9 mouse cellular contexts compared by ENCODE assay signal in genomic region chr3:138783859-138784640, GRCm38 (mm10). TPM values are rescaled to one million over a fixed set of nuclear protein-coding genes. Genes with fewer than 3 reads are reported as not detected.
A peak's percentile ranks its signal among the peaks of the same experiment; 100 is the strongest.
DNase-seq lines count a peak whose midpoint lies in the region; ATAC-seq lines count a peak whose summit lies in the region.
"Had no signal": no experiment of that assay in that cellular context is flagged by ENCODE, and none has a peak within 500 bp of the region (broad histone marks: within the 10 kb centered on the region; RNA-seq: fewer than 3 reads in every experiment).

No protein-coding gene starts in this region.

- ATAC-seq in forebrain, embryonic 14.5 days: peak; percentile 68
- no peak for ATAC-seq in forebrain, embryonic 12.5 days (ENCODE audit: low FRiP score)
- ATAC-seq in midbrain, embryonic 14.5 days (ENCODE audit: low FRiP score, low TSS enrichment): 0 out of 2 replicates have a peak, but pooled peaks have one; percentile 28

- 70% methylated on average over 19 of the region's 19 CpGs for WGBS in forebrain, embryonic 14.5 days
- WGBS in forebrain, embryonic 12.5 days: 89% methylated on average over 19 of the region's 19 CpGs
- WGBS in midbrain, embryonic 14.5 days: 90% methylated on average over 19 of the region's 19 CpGs
- 93% methylated on average over 19 of the region's 19 CpGs for WGBS in midbrain, embryonic 10.5 days

- peak overlapping the region; percentile 7; the same call in 1 of the 2 replicates for H3K4me2 ChIP-seq in forebrain, embryonic 14.5 days (ENCODE audit: low read length)
- H3K4me2 ChIP-seq in forebrain, embryonic 12.5 days: no peak overlapping the region
- no peak overlapping the region for H3K4me2 ChIP-seq in midbrain, embryonic 14.5 days (ENCODE audit: low read length)

- no peak overlapping the region for H3K9ac ChIP-seq in forebrain, embryonic 14.5 days (ENCODE audit: low read length)
- no peak overlapping the region for H3K9ac ChIP-seq in forebrain, embryonic 12.5 days
- no peak overlapping the region for H3K9ac ChIP-seq in midbrain, embryonic 14.5 days (replicated peaks; ENCODE audit: low read length)
- H3K9ac ChIP-seq: limb, embryonic 13.5 days had no signal

- H3K27me3 ChIP-seq in forebrain, embryonic 14.5 days (replicated peaks; ENCODE audit: control insufficient read depth, insufficient read depth, low read length): no peaks in the 10 kb centered on the region
- no peaks in the 10 kb centered on the region for H3K27me3 ChIP-seq in forebrain, embryonic 12.5 days
- H3K27me3 ChIP-seq in midbrain, embryonic 14.5 days (ENCODE audit: control insufficient read depth, insufficient read depth, low read length): no peaks in the 10 kb centered on the region
- H3K27me3 ChIP-seq in midbrain, embryonic 10.5 days (ENCODE audit: low read depth, poor library complexity, severe bottlenecking): no peaks in the 10 kb centered on the region
- H3K27me3 ChIP-seq: limb, embryonic 13.5 days had no signal

- no peaks in the 10 kb centered on the region for H3K9me3 ChIP-seq in forebrain, embryonic 14.5 days (replicated peaks; ENCODE audit: control insufficient read depth, low read length)
- H3K9me3 ChIP-seq in forebrain, embryonic 12.5 days: no peaks in the 10 kb centered on the region
- H3K9me3 ChIP-seq in midbrain, embryonic 14.5 days (ENCODE audit: control insufficient read depth, low read length): no peaks in the 10 kb centered on the region
- H3K9me3 ChIP-seq in midbrain, embryonic 10.5 days (replicated peaks): no peaks in the 10 kb centered on the region
- H3K9me3 ChIP-seq: limb, embryonic 13.5 days had no signal

- H3K27ac ChIP-seq in forebrain, embryonic 14.5 days (ENCODE audit: low read depth, low read length): peak overlapping the region; percentile 33; the same call in 1 of the 2 replicates
- H3K27ac ChIP-seq in forebrain, embryonic 12.5 days: no peak overlapping the region
- peak overlapping the region; percentile 45; the same call in 1 of the 2 replicates for H3K27ac ChIP-seq in midbrain, embryonic 14.5 days (replicated peaks; ENCODE audit: low read depth, low read length)
- no peak overlapping the region for H3K27ac ChIP-seq in midbrain, embryonic 10.5 days (replicated peaks)
- H3K27ac ChIP-seq: limb, embryonic 13.5 days had no signal

- no peaks in the 10 kb centered on the region for H3K36me3 ChIP-seq in forebrain, embryonic 14.5 days (ENCODE audit: control insufficient read depth, insufficient read depth, low read length)
- H3K36me3 ChIP-seq in forebrain, embryonic 12.5 days (replicated peaks): no peaks in the 10 kb centered on the region
- H3K36me3 ChIP-seq in midbrain, embryonic 14.5 days (ENCODE audit: control insufficient read depth, insufficient read depth, low read length): no peaks in the 10 kb centered on the region
- H3K36me3 ChIP-seq in midbrain, embryonic 10.5 days: no peaks in the 10 kb centered on the region
- H3K36me3 ChIP-seq: limb, embryonic 13.5 days had no signal

- H3K4me1 ChIP-seq in forebrain, embryonic 14.5 days (ENCODE audit: control insufficient read depth, insufficient read depth, low read length): peaks cover 20% of the 10 kb centered on the region
- peaks cover 42% of the 10 kb centered on the region for H3K4me1 ChIP-seq in forebrain, embryonic 12.5 days
- H3K4me1 ChIP-seq in midbrain, embryonic 14.5 days (ENCODE audit: control insufficient read depth, insufficient read depth, low read length): peaks cover 33% of the 10 kb centered on the region
- H3K4me1 ChIP-seq in midbrain, embryonic 10.5 days: peaks cover 55% of the 10 kb centered on the region

- H3K4me3 ChIP-seq in forebrain, embryonic 14.5 days (ENCODE audit: low read depth, low read length): no peak overlapping the region
- H3K4me3 ChIP-seq in forebrain, embryonic 12.5 days (replicated peaks): no peak overlapping the region
- no peak overlapping the region for H3K4me3 ChIP-seq in midbrain, embryonic 14.5 days (replicated peaks; ENCODE audit: low read depth, low read length)
- no peak overlapping the region for H3K4me3 ChIP-seq in midbrain, embryonic 10.5 days
- H3K4me3 ChIP-seq: limb, embryonic 13.5 days had no signal

- peak; percentile 83 for DNase-seq in forebrain, embryonic 14.5 days (ENCODE audit: low spot score)
- DNase-seq in midbrain, embryonic 14.5 days: no peak
- no peak for DNase-seq in midbrain, embryonic 10.5 days (ENCODE audit: low spot score)
- DNase-seq in gastrocnemius, postnatal 10 days: peak; percentile 60
- DNase-seq in retina, postnatal 7 days (ENCODE audit: low read depth, low spot score): peak; percentile 46
- DNase-seq in ovary, adult 18-20 months (ENCODE audit: low spot score): no peak
- DNase-seq in ovary, postnatal 10 days (ENCODE audit: low spot score): no peak

RNA-seq across cellular contexts. Expression of gene Tspan5, which starts 42.1 kb away (rescaled TPM):
- polyA plus RNA-seq in forebrain, embryonic 14.5 days (2014; fragmentation: Nextera tagmentation; extraction: Ambion mirVana): 79.7 and 82.3 TPM in 2 replicates
- polyA plus RNA-seq in forebrain, embryonic 12.5 days (2016; fragmentation: Nextera tagmentation; extraction: Ambion mirVana): 61.5 and 62.4 TPM in 2 replicates
- polyA plus RNA-seq in midbrain, embryonic 14.5 days (2014; fragmentation: Nextera tagmentation; extraction: Ambion mirVana): 104 and 119 TPM in 2 replicates
- polyA plus RNA-seq in midbrain, embryonic 10.5 days (2016; fragmentation: Nextera tagmentation; extraction: Ambion mirVana): 28.1 and 31.7 TPM in 2 replicates
- total RNA-seq in gastrocnemius, postnatal 10 days (2021): 10 to 100 TPM; 10.6 to 12.1 TPM

Comparison
In these comparisons a context has a peak if more than half of its experiments do, and no peak if none do; other contexts are left out.
1. H3K27ac ChIP-seq: peak in forebrain, embryonic 14.5 days (single experiment) and midbrain, embryonic 14.5 days (single experiment); none in forebrain, embryonic 12.5 days (single experiment) and midbrain, embryonic 10.5 days (single experiment).
2. DNase-seq: peak in forebrain, embryonic 14.5 days (single experiment), gastrocnemius, postnatal 10 days (single experiment) and retina, postnatal 7 days (single experiment); none in midbrain, embryonic 14.5 days (single experiment), midbrain, embryonic 10.5 days (single experiment), ovary, adult 18-20 months (single experiment) and ovary, postnatal 10 days (single experiment).